Mouse (Mus musculus) liver, embryonic 15.5 days (tissue): ENCODE data around the gene Syf2. TPM values are rescaled to one million over a fixed set of nuclear protein-coding genes. Genes with fewer than 3 reads are reported as not detected.

Source experiments
- ATAC-seq: fragments of 200-750 bp; cut with Nextera tagmentation; 2 replicates; pipeline ENCODE4 v1.8.0; 2017; ENCODE audit warnings: moderate number of reproducible peaks, mild to moderate bottlenecking, moderate library complexity; ENCODE audit not compliant: insufficient read depth
- H3K27ac ChIP-seq: fragments of 300-500 bp; sonication (generic); replicated peaks from 2 replicates; pipeline ENCODE4 v1.5.1; 2015; ENCODE audit warnings: mild to moderate bottlenecking, inconsistent platforms
- H3K27me3 ChIP-seq: fragments of 300-500 bp; sonication (generic); 2 replicates; pipeline ENCODE4 v1.6.1; 2015; ENCODE audit warnings: mild to moderate bottlenecking, inconsistent platforms
- H3K36me3 ChIP-seq: fragments of 300-500 bp; sonication (generic); replicated peaks from 2 replicates; pipeline ENCODE4 v1.6.1; 2015; ENCODE audit warnings: moderate library complexity, mild to moderate bottlenecking, inconsistent platforms
- H3K4me1 ChIP-seq: fragments of 300-500 bp; sonication (generic); replicated peaks from 2 replicates; pipeline ENCODE4 v1.6.1; 2015; ENCODE audit warnings: inconsistent platforms
- H3K4me2 ChIP-seq: fragments of 300-500 bp; sonication (generic); 2 replicates; pipeline ENCODE4 v1.6.1; 2015; ENCODE audit warnings: moderate library complexity, mild to moderate bottlenecking, inconsistent platforms
- H3K4me3 ChIP-seq: fragments of 300-500 bp; sonication (generic); replicated peaks from 2 replicates; pipeline ENCODE4 v1.5.1; 2015; ENCODE audit warnings: mild to moderate bottlenecking, inconsistent platforms
- H3K9ac ChIP-seq: fragments of 300-500 bp; sonication (generic); 2 replicates; pipeline ENCODE4 v1.6.1; 2015; ENCODE audit warnings: moderate library complexity, mild to moderate bottlenecking, inconsistent platforms
- H3K9me3 ChIP-seq: fragments of 300-500 bp; sonication (generic); replicated peaks from 2 replicates; pipeline ENCODE4 v1.6.1; 2016; ENCODE audit warnings: inconsistent platforms
- WGBS: fragments of 180-500 bp; shearing (Covaris S2); methylation state at CpG from one replicate; pipeline ENCODE4 v1.1.7; 2015; ENCODE audit warnings: mixed read lengths; ENCODE audit not compliant: insufficient replicate concordance; 5-methylcytosine and 5-hydroxymethylcytosine counted together
- polyA plus RNA-seq: library from polyadenylated mRNA; unstranded; fragments of >200 nt; fragmentation: Nextera tagmentation; extraction: Ambion mirVana; gene quantifications from 2 replicates; pipeline ENCODE4 v1.2.1, GENCODE M21; 2015

Gene Syf2
- polyA plus RNA-seq, 1 experiment from 2014 or later: 50.2 TPM

DNA sequence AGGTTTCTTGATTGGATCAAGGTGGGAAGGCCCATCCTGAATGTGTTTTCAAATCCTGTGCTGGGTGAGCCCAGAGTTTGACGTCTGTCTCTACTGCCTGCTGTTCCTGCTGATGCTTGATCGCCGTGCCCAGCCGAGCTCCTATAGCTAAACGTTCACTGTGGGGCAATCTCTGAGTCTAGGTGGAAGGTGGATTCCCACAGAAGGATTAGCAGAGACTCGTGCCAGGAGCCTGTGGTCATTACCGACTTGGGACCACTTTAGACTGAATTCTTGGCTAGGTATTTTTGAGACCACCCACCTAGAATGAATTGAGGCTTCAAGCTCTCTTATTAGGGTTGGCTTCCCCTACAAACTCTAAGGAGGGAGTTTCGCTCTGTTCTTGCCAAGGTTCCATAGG lies 48.2 kb downstream of the Syf2 start:
- ATAC-seq: no peak
- Histone ChIP-seq H3K4me3 (no peak overlapping the region), H3K27ac (peak overlapping the region; percentile 99), H3K36me3 (peaks cover 4% of the 10 kb centered on the region; the same call in 1 of the 2 replicates), H3K4me1 (peaks cover 44% of the 10 kb centered on the region), H3K9ac (no peak overlapping the region), H3K4me2 (no peak overlapping the region), H3K9me3 (0 out of 2 replicates have a peak, but pooled peaks cover 5% of the 10 kb centered on the region), H3K27me3 (no peaks in the 10 kb centered on the region)
- WGBS: 76% methylated on average over 8 of the region's 8 CpGs

DNA sequence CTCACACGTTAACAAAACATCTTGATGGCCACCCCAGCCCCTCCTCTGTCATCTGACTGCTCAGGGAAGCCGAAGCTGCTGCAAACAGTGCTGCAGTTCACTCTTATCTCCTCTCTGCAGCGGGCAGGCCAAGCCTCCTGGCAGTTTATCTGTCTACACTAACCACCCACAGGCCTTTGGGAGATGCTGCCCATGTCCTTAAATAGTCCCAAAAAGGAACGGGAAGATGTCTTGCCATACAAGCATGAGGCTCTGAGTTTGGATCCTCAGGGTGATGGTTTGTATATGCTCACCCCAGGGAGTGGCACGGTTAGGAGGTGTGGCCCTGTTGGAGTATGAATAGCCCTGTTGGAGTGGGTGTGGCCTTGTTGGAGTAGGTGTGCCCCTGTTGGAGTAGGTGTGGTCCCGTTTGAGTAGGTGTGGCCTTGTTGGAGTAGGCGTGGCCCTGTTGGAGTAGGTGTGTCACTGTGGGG lies 51.3 kb downstream of the Syf2 start:
- Histone ChIP-seq H3K27ac (peak overlapping the region; percentile 99), H3K4me3 (peak overlapping the region; percentile 3; the same call in 1 of the 2 replicates), H3K9ac (peak overlapping the region; percentile 29), H3K27me3 (0 out of 2 replicates have a peak, but pooled peaks cover 8% of the 10 kb centered on the region), H3K9me3 (0 out of 2 replicates have a peak, but pooled peaks cover 5% of the 10 kb centered on the region), H3K36me3 (peaks cover 4% of the 10 kb centered on the region; the same call in 1 of the 2 replicates), H3K4me1 (peaks cover 46% of the 10 kb centered on the region), H3K4me2 (peak overlapping the region; percentile 49)
- 13% methylated on average over 7 of the region's 7 CpGs for WGBS
- ATAC-seq: peak; percentile 99

DNA sequence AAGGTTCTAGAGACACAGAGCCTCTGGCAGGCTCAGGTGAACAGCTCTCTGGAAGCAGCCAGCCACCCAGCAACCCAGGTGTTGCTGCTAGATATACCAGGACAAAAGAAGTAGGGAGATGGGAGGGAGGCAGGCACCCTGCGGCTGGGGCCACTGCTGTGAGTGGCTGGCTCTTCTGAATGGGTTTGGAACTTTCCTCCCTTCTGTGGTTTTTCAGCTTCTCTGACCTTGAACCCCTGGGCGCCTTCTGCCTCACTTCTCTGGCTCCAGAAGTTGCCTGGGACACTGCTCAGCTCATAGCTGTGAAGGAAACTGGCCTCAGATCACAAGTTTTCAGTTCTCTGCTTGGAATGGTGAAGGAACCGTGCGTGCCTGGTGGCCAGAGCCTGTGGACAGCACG lies 52.4 kb downstream of the Syf2 start:
- ATAC-seq: no peak
- Histone ChIP-seq H3K27ac (peak overlapping the region; percentile 99), H3K9me3 (0 out of 2 replicates have a peak, but pooled peaks cover 5% of the 10 kb centered on the region), H3K36me3 (peaks cover 4% of the 10 kb centered on the region; the same call in 1 of the 2 replicates), H3K27me3 (0 out of 2 replicates have a peak, but pooled peaks cover 13% of the 10 kb centered on the region), H3K4me2 (peak overlapping the region; percentile 49), H3K4me3 (no peak overlapping the region), H3K4me1 (peaks cover 46% of the 10 kb centered on the region), H3K9ac (peak overlapping the region; percentile 27; the same call in 1 of the 2 replicates)
- 41% methylated on average over 5 of the region's 5 CpGs for WGBS

DNA sequence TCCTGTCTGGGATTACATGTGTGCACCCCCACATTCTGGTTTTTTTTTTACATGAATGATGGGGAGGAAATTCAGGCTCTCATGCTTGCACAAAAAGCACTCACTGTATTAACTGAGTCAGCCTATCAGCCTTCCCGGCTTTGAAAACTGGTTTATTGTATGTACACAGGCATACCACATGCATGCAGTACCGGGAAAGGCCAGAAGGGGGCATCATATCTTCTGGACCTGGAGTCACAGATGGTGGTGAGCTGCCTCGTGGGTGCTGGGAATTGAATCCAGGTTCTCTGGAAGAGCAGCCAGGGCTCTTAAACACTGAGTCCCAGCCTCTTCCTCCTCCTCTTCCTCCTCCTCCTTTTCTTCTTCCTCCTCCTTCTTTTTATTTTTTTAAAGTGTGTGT lies 53.9 kb downstream of the Syf2 start:
- H3K9ac ChIP-seq: no peak overlapping the region
- 60% methylated on average over 3 of the region's 3 CpGs for WGBS
- no peak overlapping the region for H3K4me3 ChIP-seq
- peaks cover 4% of the 10 kb centered on the region; the same call in 1 of the 2 replicates for H3K36me3 ChIP-seq
- no peak overlapping the region for H3K4me2 ChIP-seq
- 0 out of 2 replicates have a peak, but pooled peaks cover 5% of the 10 kb centered on the region for H3K9me3 ChIP-seq
- no peak for ATAC-seq
- H3K4me1 ChIP-seq: peaks cover 46% of the 10 kb centered on the region
- H3K27me3 ChIP-seq: 0 out of 2 replicates have a peak, but pooled peaks cover 17% of the 10 kb centered on the region
- no peak overlapping the region; the same call in 1 of the 2 replicates for H3K27ac ChIP-seq

DNA sequence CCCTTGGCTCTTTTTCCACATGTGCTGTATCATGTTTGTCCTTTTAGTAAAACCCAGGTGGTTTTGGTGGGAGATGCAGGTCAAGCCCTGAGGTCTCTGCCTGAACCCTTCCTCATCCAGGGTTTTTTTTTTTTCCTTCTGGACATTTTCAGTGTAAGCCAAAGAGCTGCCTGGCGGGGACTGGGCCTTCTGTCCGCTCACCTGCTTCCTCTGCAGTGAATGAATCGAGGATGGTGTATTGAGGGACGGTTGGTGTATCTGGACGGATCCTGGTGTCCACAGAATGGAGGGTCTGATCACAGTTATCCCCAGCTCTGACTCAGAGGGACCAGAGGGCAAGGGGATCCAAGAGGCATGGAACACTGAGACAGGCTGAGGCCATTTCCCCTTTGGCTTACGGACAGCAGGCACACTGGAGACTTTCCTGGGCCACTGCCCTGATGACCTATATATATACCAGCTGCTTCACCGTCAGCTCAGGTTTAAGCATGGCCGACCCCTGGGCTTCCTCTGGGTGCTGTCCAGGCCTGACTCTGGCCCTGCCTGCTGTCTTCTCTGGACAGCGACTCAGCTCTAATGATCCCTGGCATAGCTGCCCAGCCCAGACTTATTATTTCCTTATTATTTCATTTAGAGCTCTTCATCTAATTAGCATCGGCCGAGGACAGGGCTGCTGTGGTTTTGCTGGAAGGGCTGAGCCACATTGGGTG lies 55.1 kb downstream of the Syf2 start:
- H3K27ac ChIP-seq: no peak overlapping the region

DNA sequence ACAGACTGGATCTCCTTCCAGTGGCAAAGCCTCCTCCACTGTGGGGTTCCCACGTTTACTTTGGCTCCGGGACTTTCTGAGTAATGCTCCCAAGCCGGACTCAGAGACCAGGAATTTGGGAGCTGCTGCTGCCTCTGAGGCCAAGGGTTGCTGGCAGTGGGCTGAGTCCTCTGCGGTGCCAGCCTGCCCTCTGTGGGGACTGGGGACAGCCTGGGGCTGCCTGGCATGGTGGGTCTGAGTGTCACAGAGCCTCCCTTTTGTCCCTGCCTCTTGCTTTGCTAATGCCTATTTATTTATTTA lies 55.6 kb downstream of the Syf2 start:
- Histone ChIP-seq H3K4me1 (peaks cover 32% of the 10 kb centered on the region), H3K27ac (no peak overlapping the region), H3K4me2 (no peak overlapping the region), H3K9me3 (0 out of 2 replicates have a peak, but pooled peaks cover 5% of the 10 kb centered on the region), H3K9ac (no peak overlapping the region), H3K27me3 (peaks cover 32% of the 10 kb centered on the region), H3K4me3 (no peak overlapping the region), H3K36me3 (peaks cover 4% of the 10 kb centered on the region; the same call in 1 of the 2 replicates)
- ATAC-seq: no peak
- 69% methylated on average over 4 of the region's 4 CpGs for WGBS

More for the DNA sequence above, 55.1 kb downstream of the Syf2 start:
- Histone ChIP-seq H3K4me1 (peaks cover 37% of the 10 kb centered on the region), H3K9ac (no peak overlapping the region), H3K4me3 (no peak overlapping the region), H3K36me3 (peaks cover 4% of the 10 kb centered on the region; the same call in 1 of the 2 replicates), H3K4me2 (no peak overlapping the region), H3K9me3 (0 out of 2 replicates have a peak, but pooled peaks cover 5% of the 10 kb centered on the region), H3K27me3 (peaks cover 27% of the 10 kb centered on the region)
- no peak for ATAC-seq
- WGBS: 80% methylated on average over 11 of the region's 11 CpGs

DNA sequence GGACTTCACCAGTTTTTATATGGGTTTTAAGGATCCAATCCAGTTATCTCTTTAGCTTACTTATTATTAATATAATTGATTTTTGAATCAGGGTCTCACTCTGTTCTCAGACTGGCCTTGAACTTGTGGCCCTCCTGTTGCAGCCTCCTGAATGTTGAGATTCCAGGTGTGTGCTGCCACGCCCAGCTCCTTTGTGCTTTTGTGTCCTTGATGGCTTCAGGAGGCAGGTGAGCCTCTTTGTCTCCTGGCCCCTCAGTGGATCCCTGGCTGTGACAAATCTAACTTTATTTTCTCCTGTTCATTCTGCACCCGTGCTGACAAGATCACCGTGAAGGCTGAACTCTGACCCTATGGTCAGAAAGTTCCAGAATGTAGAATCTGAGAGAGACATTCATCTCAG lies 56.3 kb downstream of the Syf2 start:
- Histone ChIP-seq H3K27me3 (peaks cover 37% of the 10 kb centered on the region), H3K4me2 (no peak overlapping the region), H3K4me3 (no peak overlapping the region), H3K4me1 (peaks cover 28% of the 10 kb centered on the region), H3K36me3 (peaks cover 4% of the 10 kb centered on the region; the same call in 1 of the 2 replicates), H3K9me3 (0 out of 2 replicates have a peak, but pooled peaks cover 5% of the 10 kb centered on the region), H3K9ac (no peak overlapping the region), H3K27ac (no peak overlapping the region)
- WGBS: 77% methylated on average over 3 of the region's 3 CpGs
- no peak for ATAC-seq

Other genes starting within 250 kb of the Syf2 start
- 1.4 and 2.0 TPM in 2 replicates for gene Man1c1, start 226.6 kb upstream of the Syf2 start, polyA plus RNA-seq
- 21.8 and 22.4 TPM in 2 replicates for gene Ldlrap1, start 162.9 kb upstream of the Syf2 start, polyA plus RNA-seq
- 16.0 and 17.3 TPM in 2 replicates for gene Maco1, start 77.6 kb upstream of the Syf2 start, polyA plus RNA-seq
- gene Rhd, start 66.4 kb upstream of the Syf2 start, polyA plus RNA-seq: 587 and 603 TPM in 2 replicates
- gene Tmem50a, start 15.9 kb upstream of the Syf2 start, polyA plus RNA-seq: 70.6 and 79.4 TPM in 2 replicates
- 280 and 309 TPM in 2 replicates for gene Rsrp1, start 7.3 kb upstream of the Syf2 start, polyA plus RNA-seq
- 0.60 and 0.75 TPM in 2 replicates for gene Runx3, start 189.8 kb downstream of the Syf2 start, polyA plus RNA-seq